Mouse (Mus musculus) kidney, adult 2 months (tissue): Measurements from ENCODE around the gene Rab25.

Experiments
- CTCF ChIP-seq: fragments of 200-500 bp; conservative IDR thresholded peaks from 2 replicates; pipeline ENCODE4 v1.5.1; 2011; ENCODE audit warnings: low read depth, mild to moderate bottlenecking, control low read depth, low read length, moderate library complexity, mixed read lengths; ENCODE audit not compliant: insufficient read depth, insufficient read length
- POLR2A ChIP-seq: fragments of 200-500 bp; IDR thresholded peaks from one replicate; pipeline ENCODE4 v1.6.1; 2011; ENCODE audit warnings: low read depth, low read length, control low read depth

DNA sequence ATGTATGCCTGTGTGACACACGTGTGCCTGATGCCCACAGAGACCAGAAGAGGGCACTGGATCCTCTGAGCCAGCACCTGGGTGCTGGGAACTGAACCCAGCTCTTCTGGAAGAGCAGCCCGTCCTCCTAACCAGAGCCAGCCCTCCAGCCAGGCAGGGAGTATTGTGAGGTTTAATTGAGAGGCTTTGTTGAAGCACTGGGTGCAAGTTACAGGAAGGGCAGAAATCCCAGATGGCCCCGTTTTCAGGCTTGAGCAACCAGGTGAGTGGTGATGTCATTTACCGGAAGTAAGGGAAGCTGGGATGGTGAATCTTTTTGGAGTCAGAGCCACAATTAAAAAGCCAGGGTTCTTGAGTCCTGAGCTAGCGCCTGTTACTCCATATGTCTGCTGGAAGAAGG is 23.1 kb downstream of the Rab25 start:
- no peak for TF ChIP-seq CTCF
- TF ChIP-seq POLR2A: no peak
